Mouse (Mus musculus) erythroblast, adult 5-6 weeks (primary cell): ENCODE measurements around the gene Fam172a. TPM values are rescaled to one million over a fixed set of nuclear protein-coding genes. Genes with fewer than 3 reads are reported as not detected.

Source experiments
- ATAC-seq: replicated peaks from 2 replicates; pipeline ENCODE4 v1.8.0; 2016; ENCODE audit warnings: moderate number of reproducible peaks, mild to moderate bottlenecking, moderate TSS enrichment, inconsistent platforms; ENCODE audit not compliant: poor library complexity, low FRiP score, severe bottlenecking
- total RNA-seq, 2 experiments: library from RNA; stranded (forward) in 1 of 2; stranded (reverse) in 1 of 2; fragments of 150-400 nt in 1 of 2; fragments of 200-764, 138-1000 nt in 1 of 2; gene quantifications; 2 replicates each; pipeline versions ENCODE4 v1.2.3 to v1.2.4; 2015 to 2017; ENCODE audit warnings: low replicate concordance in 2 of 2

Gene Fam172a
- total RNA-seq, 2 experiments from 2014 or later, result 8.2 to 17.1 TPM

- no peak for ATAC-seq
Measured at GRCm38 (mm10) chr13:78095071-78095973, 393.5 kb downstream of the Fam172a start.

GRCm38 (mm10) chr13:78098858-78099445 lies 397.1 kb downstream of the Fam172a start:
- no peak for ATAC-seq

GRCm38 (mm10) chr13:78099746-78100530 lies 398.1 kb downstream of the Fam172a start:
- ATAC-seq, result no peak

- ATAC-seq, result no peak
Measured at GRCm38 (mm10) chr13:78100664-78101063, 398.8 kb downstream of the Fam172a start.

GRCm38 (mm10) chr13:78102337-78102736 lies 400.5 kb downstream of the Fam172a start:
- no peak for ATAC-seq

GRCm38 (mm10) chr13:78104851-78105250 lies 403.0 kb downstream of the Fam172a start:
- ATAC-seq, result no peak

GRCm38 (mm10) chr13:78110648-78111047 lies 408.8 kb downstream of the Fam172a start:
- no peak for ATAC-seq

- ATAC-seq, result no peak
Measured at GRCm38 (mm10) chr13:78113978-78114377, 412.1 kb downstream of the Fam172a start.

- ATAC-seq, result no peak
Measured at GRCm38 (mm10) chr13:78118715-78119114, 416.9 kb downstream of the Fam172a start.

GRCm38 (mm10) chr13:78121991-78122390 lies 420.2 kb downstream of the Fam172a start:
- ATAC-seq, result no peak

GRCm38 (mm10) chr13:78123911-78124426 lies 422.1 kb downstream of the Fam172a start:
- ATAC-seq, result no peak

- ATAC-seq, result no peak
Measured at GRCm38 (mm10) chr13:78157465-78157864, 455.6 kb downstream of the Fam172a start.

- no peak for ATAC-seq
Measured at GRCm38 (mm10) chr13:78162149-78162548, 460.3 kb downstream of the Fam172a start.

- ATAC-seq, result no peak
Measured at GRCm38 (mm10) chr13:78163087-78163958, 461.5 kb downstream of the Fam172a start.

GRCm38 (mm10) chr13:78164941-78165340 lies 463.1 kb downstream of the Fam172a start:
- ATAC-seq, result no peak

GRCm38 (mm10) chr13:78168166-78168565 lies 466.3 kb downstream of the Fam172a start:
- no peak for ATAC-seq

GRCm38 (mm10) chr13:78171320-78171719 lies 469.5 kb downstream of the Fam172a start:
- ATAC-seq, result no peak

- ATAC-seq, result no peak
Measured at GRCm38 (mm10) chr13:78171984-78172636, 470.3 kb downstream of the Fam172a start.

- ATAC-seq, result no peak
Measured at GRCm38 (mm10) chr13:78172861-78173260, 471.0 kb downstream of the Fam172a start.
